Mouse (Mus musculus): ENCODE measurements around the gene Tigd3. TPM values are rescaled to one million over a fixed set of nuclear protein-coding genes. Genes with fewer than 3 reads are reported as not detected.

Tigd3 gene
- total RNA-seq, 2 experiments from 2014 or later, result 1.1 to 1.2 TPM

Other genes starting within 250 kb of the Tigd3 start
- gene Sipa1, start 230.4 kb downstream of the Tigd3 start, total RNA-seq (2021), result 10 to 100 TPM; 44.2 to 49.6 TPM
- 10 to 100 TPM; 41.3 to 47.8 TPM for gene Map3k11, start 205.4 kb downstream of the Tigd3 start, total RNA-seq (2021)
- gene Pcnx3, start 205.2 kb downstream of the Tigd3 start, total RNA-seq (2021), result 10 to 100 TPM; 34.7 to 37.9 TPM
- not detected for gene Kcnk7, start 189.8 kb downstream of the Tigd3 start, total RNA-seq (2021)
- gene Ehbp1l1, start 167.8 kb downstream of the Tigd3 start, total RNA-seq (2021), result 100 to 1,000 TPM; 154 to 161 TPM
- 10 to 100 TPM; 44.0 to 47.7 TPM for gene Fam89b, start 164.5 kb downstream of the Tigd3 start, total RNA-seq (2021)
- gene Ltbp3, start 153.2 kb downstream of the Tigd3 start, total RNA-seq (2021), result 10 to 100 TPM; 77.0 to 79.2 TPM
- gene Scyl1, start 122.7 kb downstream of the Tigd3 start, total RNA-seq (2021), result 10 to 100 TPM; 63.4 to 65.7 TPM
- 10 to 100 TPM; 19.0 to 20.5 TPM for gene Frmd8, start 18.9 kb downstream of the Tigd3 start, total RNA-seq (2021)
- gene Slc25a45, start 16.3 kb downstream of the Tigd3 start, total RNA-seq (2021), result 1 to 10 TPM; 4.6 to 5.9 TPM
- gene Dpf2, start 18.9 kb upstream of the Tigd3 start, total RNA-seq (2021), result 100 to 1,000 TPM; 100 to 101 TPM
- gene Cdc42ep2, start 30.7 kb upstream of the Tigd3 start, total RNA-seq (2021), result 10 to 100 TPM; 14.0 to 16.0 TPM
- 10 to 100 TPM; 21.1 TPM for gene Pola2, start 70.1 kb upstream of the Tigd3 start, total RNA-seq (2021)
- not detected for gene Slc22a20, start 92.0 kb upstream of the Tigd3 start, total RNA-seq (2021)
- 10 to 100 TPM; 32.6 to 37.8 TPM for gene Capn1, start 121.7 kb upstream of the Tigd3 start, total RNA-seq (2021)
- 10 to 100 TPM; 19.5 TPM for gene Syvn1, start 152.4 kb upstream of the Tigd3 start, total RNA-seq (2021)
- gene Mrpl49, start 163.6 kb upstream of the Tigd3 start, total RNA-seq (2021), result 10 to 100 TPM; 41.7 to 46.7 TPM
- 100 to 1,000 TPM; 738 to 768 TPM for gene Fau, start 163.7 kb upstream of the Tigd3 start, total RNA-seq (2021)
- gene Znhit2, start 167.0 kb upstream of the Tigd3 start, total RNA-seq (2021), result 10 to 100 TPM; 13.6 to 13.9 TPM
- gene Tm7sf2, start 174.2 kb upstream of the Tigd3 start, total RNA-seq (2021), result 1 to 10 TPM; 2.7 to 2.9 TPM
- 10 to 100 TPM; 36.4 TPM for gene Vps51, start 183.1 kb upstream of the Tigd3 start, total RNA-seq (2021)
- gene Tmem262, start 185.9 kb upstream of the Tigd3 start, total RNA-seq (2021), result not detected
- gene Gm28374, start 188.1 kb upstream of the Tigd3 start, total RNA-seq (2021), result not detected
- gene Zfpl1, start 190.8 kb upstream of the Tigd3 start, total RNA-seq (2021), result 10 to 100 TPM; 24.4 to 26.3 TPM
- gene Cdca5, start 190.8 kb upstream of the Tigd3 start, total RNA-seq (2021), result 1 to 10 TPM; 3.8 to 5.0 TPM
- gene AC131692.1, start 200.3 kb upstream of the Tigd3 start, total RNA-seq (2021), result under 1 TPM in 1 of 2 experiments, not detected in 1; 0.43 TPM
- gene Naaladl1, start 211.6 kb upstream of the Tigd3 start, total RNA-seq (2021), result under 1 TPM; 0.10 to 0.17 TPM
- gene Sac3d1, start 224.5 kb upstream of the Tigd3 start, total RNA-seq (2021), result 10 to 100 TPM; 10.2 to 13.9 TPM
- gene Snx15, start 234.2 kb upstream of the Tigd3 start, total RNA-seq (2021), result 10 to 100 TPM; 12.5 to 12.6 TPM
- under 1 TPM; 0.31 to 0.32 TPM for gene Batf2, start 246.8 kb upstream of the Tigd3 start, total RNA-seq (2021)
- 10 to 100 TPM; 60.5 to 63.5 TPM for gene Arl2, start 247.4 kb upstream of the Tigd3 start, total RNA-seq (2021)